Mouse (Mus musculus): Measurements from ENCODE around the gene Nes. TPM values are rescaled to one million over a fixed set of nuclear protein-coding genes. Genes with fewer than 3 reads are reported as not detected.
A peak's percentile ranks its signal among the peaks of the same experiment; 100 is the strongest.

Gene Nes
- total and polyA plus RNA-seq, 2 experiments from 2014 or later, result 14.9 to 37.2 TPM

GRCm38 (mm10) chr3:88027434-88028186, 56.7 kb downstream of the Nes start, which contains the start of gene Hapln2:
Hapln2 (minus strand) TSS chr3:88027583.
- peak; percentile 57 for TF ChIP-seq CTCF (IDR thresholded peaks at IDR 0.05; ENCODE audit: low read depth)
- H3K4me2 ChIP-seq (ENCODE audit: low read depth, low read length), result no peak within 1 kb of the TSS
- no peak within 1 kb of the TSS for H3K4me3 ChIP-seq (ENCODE audit: low read length)
- H3K27ac ChIP-seq, result no peak within 1 kb of the TSS
- no peak for DNase-seq (ENCODE audit: low spot score)
- WGBS, result 41% methylated on average over 5 of the region's 5 CpGs
- peaks cover 11% of the 10 kb centered on the region for H3K27me3 ChIP-seq (ENCODE audit: insufficient read depth, low read length)
- no peak within 1 kb of the TSS for H3K9ac ChIP-seq (replicated peaks; ENCODE audit: low read length)
- peaks cover 6% of the 10 kb centered on the region; the same call in 1 of the 2 replicates for H3K4me1 ChIP-seq (ENCODE audit: insufficient read depth, low read length)
- no peak for ATAC-seq
- H3K36me3 ChIP-seq (ENCODE audit: insufficient read depth, low read length), result no peaks in the 10 kb centered on the region
- no peaks in the 10 kb centered on the region for H3K9me3 ChIP-seq (ENCODE audit: low read length)

Other genes starting within 250 kb of the Nes start
- gene Lrrc71, start 222.5 kb upstream of the Nes start, total RNA-seq (2014; rRNA removed), result 0.40 and 4.4 TPM in 2 replicates
- gene Lrrc71, start 222.5 kb upstream of the Nes start, polyA plus RNA-seq (2015; fragmentation: Nextera tagmentation; extraction: Ambion mirVana), result 0.77 and 1.2 TPM in 2 replicates
- 3.2 and 4.8 TPM in 2 replicates for gene Ntrk1, start 175.9 kb upstream of the Nes start, total RNA-seq (2014; rRNA removed)
- gene Ntrk1, start 175.9 kb upstream of the Nes start, polyA plus RNA-seq (2015; fragmentation: Nextera tagmentation; extraction: Ambion mirVana), result 5.2 and 5.4 TPM in 2 replicates
- 0.78 and 0.90 TPM in 2 replicates for gene Insrr, start 174.1 kb upstream of the Nes start, total RNA-seq (2014; rRNA removed)
- gene Insrr, start 174.1 kb upstream of the Nes start, polyA plus RNA-seq (2015; fragmentation: Nextera tagmentation; extraction: Ambion mirVana), result 0.33 and 0.44 TPM in 2 replicates
- gene Pear1, start 146.8 kb upstream of the Nes start, total RNA-seq (2014; rRNA removed), result 19.4 and 22.7 TPM in 2 replicates
- gene Pear1, start 146.8 kb upstream of the Nes start, polyA plus RNA-seq (2015; fragmentation: Nextera tagmentation; extraction: Ambion mirVana), result 6.4 and 7.4 TPM in 2 replicates
- gene Sh2d2a, start 124.3 kb upstream of the Nes start, total RNA-seq (2014; rRNA removed), result not detected in 2 replicates
- not detected in 2 replicates for gene Sh2d2a, start 124.3 kb upstream of the Nes start, polyA plus RNA-seq (2015; fragmentation: Nextera tagmentation; extraction: Ambion mirVana)
- gene Prcc, start 85.5 kb upstream of the Nes start, total RNA-seq (2014; rRNA removed), result 93.8 and 97.8 TPM in 2 replicates
- gene Prcc, start 85.5 kb upstream of the Nes start, polyA plus RNA-seq (2015; fragmentation: Nextera tagmentation; extraction: Ambion mirVana), result 20.8 and 20.9 TPM in 2 replicates
- gene Hdgf, start 64.8 kb upstream of the Nes start, total RNA-seq (2014; rRNA removed), result 82.1 and 82.7 TPM in 2 replicates
- gene Hdgf, start 64.8 kb upstream of the Nes start, polyA plus RNA-seq (2015; fragmentation: Nextera tagmentation; extraction: Ambion mirVana), result 145 and 148 TPM in 2 replicates
- 32.1 and 43.2 TPM in 2 replicates for gene Mrpl24, start 51.6 kb upstream of the Nes start, total RNA-seq (2014; rRNA removed)
- gene Mrpl24, start 51.6 kb upstream of the Nes start, polyA plus RNA-seq (2015; fragmentation: Nextera tagmentation; extraction: Ambion mirVana), result 44.6 and 50.3 TPM in 2 replicates
- gene Isg20l2, start 40.8 kb upstream of the Nes start, total RNA-seq (2014; rRNA removed), result 23.8 and 26.2 TPM in 2 replicates
- 19.1 and 20.1 TPM in 2 replicates for gene Isg20l2, start 40.8 kb upstream of the Nes start, polyA plus RNA-seq (2015; fragmentation: Nextera tagmentation; extraction: Ambion mirVana)
- 19.4 and 36.4 TPM in 2 replicates for gene Rrnad1, start 40.4 kb upstream of the Nes start, total RNA-seq (2014; rRNA removed)
- gene Rrnad1, start 40.4 kb upstream of the Nes start, polyA plus RNA-seq (2015; fragmentation: Nextera tagmentation; extraction: Ambion mirVana), result 18.1 and 19.3 TPM in 2 replicates
- 9.8 and 28.6 TPM in 2 replicates for gene Crabp2, start 22.4 kb upstream of the Nes start, total RNA-seq (2014; rRNA removed)
- gene Crabp2, start 22.4 kb upstream of the Nes start, polyA plus RNA-seq (2015; fragmentation: Nextera tagmentation; extraction: Ambion mirVana), result 44.5 and 46.3 TPM in 2 replicates
- gene Bcan, start 29.2 kb downstream of the Nes start, total RNA-seq (2014; rRNA removed), result 318 and 347 TPM in 2 replicates
- 229 and 237 TPM in 2 replicates for gene Bcan, start 29.2 kb downstream of the Nes start, polyA plus RNA-seq (2015; fragmentation: Nextera tagmentation; extraction: Ambion mirVana)
- 0.47 and 0.50 TPM in 2 replicates for gene Hapln2, start 56.5 kb downstream of the Nes start, total RNA-seq (2014; rRNA removed)
- gene Hapln2, start 56.5 kb downstream of the Nes start, polyA plus RNA-seq (2015; fragmentation: Nextera tagmentation; extraction: Ambion mirVana), result 1.2 and 1.5 TPM in 2 replicates
- 6.3 and 9.0 TPM in 2 replicates for gene Gpatch4, start 72.0 kb downstream of the Nes start, total RNA-seq (2014; rRNA removed)
- 31.7 and 33.5 TPM in 2 replicates for gene Gpatch4, start 72.0 kb downstream of the Nes start, polyA plus RNA-seq (2015; fragmentation: Nextera tagmentation; extraction: Ambion mirVana)
- 87.7 and 90.0 TPM in 2 replicates for gene Naxe, start 87.4 kb downstream of the Nes start, total RNA-seq (2014; rRNA removed)
- gene Naxe, start 87.4 kb downstream of the Nes start, polyA plus RNA-seq (2015; fragmentation: Nextera tagmentation; extraction: Ambion mirVana), result 172 and 174 TPM in 2 replicates
- not detected in 2 replicates for gene Ttc24, start 107.2 kb downstream of the Nes start, total RNA-seq (2014; rRNA removed)
- gene Ttc24, start 107.2 kb downstream of the Nes start, polyA plus RNA-seq (2015; fragmentation: Nextera tagmentation; extraction: Ambion mirVana), result not detected in 2 replicates
- 8.0 and 9.6 TPM in 2 replicates for gene Iqgap3, start 110.9 kb downstream of the Nes start, total RNA-seq (2014; rRNA removed)
- 2.9 and 3.6 TPM in 2 replicates for gene Iqgap3, start 110.9 kb downstream of the Nes start, polyA plus RNA-seq (2015; fragmentation: Nextera tagmentation; extraction: Ambion mirVana)
- 44.0 and 50.3 TPM in 2 replicates for gene Mef2d, start 171.3 kb downstream of the Nes start, total RNA-seq (2014; rRNA removed)
- 13.4 and 19.2 TPM in 2 replicates for gene Mef2d, start 171.3 kb downstream of the Nes start, polyA plus RNA-seq (2015; fragmentation: Nextera tagmentation; extraction: Ambion mirVana)

Data from hindbrain, postnatal 0 days (tissue).